Mouse (Mus musculus) liver, adult 2 months (tissue): ENCODE measurements around the gene Sdhb. TPM values are rescaled to one million over a fixed set of nuclear protein-coding genes. Genes with fewer than 3 reads are reported as not detected.

Source experiments
- DNase-seq: peaks from one replicate; pipeline ENCODE4 v3.0.0-alpha.2; 2011; ENCODE audit warnings: low read depth, low spot score; ENCODE audit errors: extremely low read depth
- H3K27ac ChIP-seq: fragments of 200-500 bp; replicated peaks from 2 replicates; pipeline ENCODE4 v1.5.1; 2012; ENCODE audit warnings: low read depth, mild to moderate bottlenecking, control low read depth, inconsistent platforms, low read length; ENCODE audit not compliant: insufficient read depth
- H3K27me3 ChIP-seq: fragments of 200-500 bp; 2 replicates; pipeline ENCODE4 v1.6.1; 2012; ENCODE audit warnings: mild to moderate bottlenecking, moderate library complexity, low read length, inconsistent platforms; ENCODE audit not compliant: control insufficient read depth, insufficient read depth
- H3K36me3 ChIP-seq: fragments of 200-500 bp; 2 replicates; pipeline ENCODE4 v1.6.1; 2012; ENCODE audit warnings: low read length, inconsistent platforms; ENCODE audit not compliant: control insufficient read depth, insufficient read depth
- H3K4me1 ChIP-seq: fragments of 200-500 bp; 2 replicates; pipeline ENCODE4 v1.6.1; 2011; ENCODE audit warnings: low read length; ENCODE audit not compliant: control insufficient read depth, insufficient read depth
- H3K4me3 ChIP-seq: fragments of 200-500 bp; 2 replicates; pipeline ENCODE4 v1.5.1; 2011; ENCODE audit warnings: low read depth, mild to moderate bottlenecking, control low read depth, low read length, moderate library complexity; ENCODE audit not compliant: insufficient read depth
- H3K79me2 ChIP-seq: fragments of 200-500 bp; 2 replicates; pipeline ENCODE4 v1.6.1; 2012; ENCODE audit warnings: inconsistent platforms, mild to moderate bottlenecking, low read length, moderate library complexity; ENCODE audit not compliant: control insufficient read depth, insufficient read depth
- H3K9ac ChIP-seq: fragments of 200-500 bp; 2 replicates; pipeline ENCODE4 v1.6.1; 2012; ENCODE audit warnings: low read depth, mild to moderate bottlenecking, control low read depth, inconsistent platforms, low read length
- CTCF ChIP-seq: fragments of 200-500 bp; IDR thresholded peaks from 2 replicates; pipeline ENCODE4 v1.5.1; 2011; ENCODE audit warnings: low read depth, low read length, control low read depth
- POLR2A ChIP-seq: fragments of 200-500 bp; IDR thresholded peaks from 2 replicates; pipeline ENCODE4 v1.6.1; 2011; ENCODE audit warnings: low read length, control low read depth; ENCODE audit not compliant: insufficient read depth; ENCODE audit errors: extremely low read depth
- WGBS: fragments of 180-500 bp; shearing (Covaris S2); methylation state at CpG from one replicate; pipeline ENCODE4 v1.1.7; 2018; 5-methylcytosine and 5-hydroxymethylcytosine counted together
- polyA plus RNA-seq: library from polyadenylated mRNA; depleted of rRNA; stranded (reverse); fragments of >200 nt; gene quantifications from 2 replicates; pipeline ENCODE4 v1.2.3, GENCODE M21; 2012
- total RNA-seq: library from RNA; depleted of rRNA; stranded (reverse); fragments of >200 nt; gene quantifications from 2 replicates; pipeline ENCODE4 v1.2.3, GENCODE M21; 2014

The Sdhb gene
- total and polyA plus RNA-seq, 2 experiments, result 347 to 532 TPM

GRCm38 (mm10) chr4:140962950-140963349 lies 1.9 kb downstream of the Sdhb start:
- H3K4me1 ChIP-seq, result peaks cover 13% of the 10 kb centered on the region
- H3K4me3 ChIP-seq, result peak overlapping the region; percentile 50
- H3K9ac ChIP-seq, result peak overlapping the region; percentile 55
- WGBS, result 10% methylated on average over 5 of the region's 5 CpGs
- TF ChIP-seq CTCF (no peak), POLR2A (no peak)
- peaks cover 26% of the 10 kb centered on the region; the same call in 1 of the 2 replicates for H3K79me2 ChIP-seq
- DNase-seq, result peak; percentile 96
- H3K27ac ChIP-seq, result peak overlapping the region; percentile 98
- H3K36me3 ChIP-seq, result peaks cover 8% of the 10 kb centered on the region; the same call in 1 of the 2 replicates
- H3K27me3 ChIP-seq, result no peaks in the 10 kb centered on the region

DNA sequence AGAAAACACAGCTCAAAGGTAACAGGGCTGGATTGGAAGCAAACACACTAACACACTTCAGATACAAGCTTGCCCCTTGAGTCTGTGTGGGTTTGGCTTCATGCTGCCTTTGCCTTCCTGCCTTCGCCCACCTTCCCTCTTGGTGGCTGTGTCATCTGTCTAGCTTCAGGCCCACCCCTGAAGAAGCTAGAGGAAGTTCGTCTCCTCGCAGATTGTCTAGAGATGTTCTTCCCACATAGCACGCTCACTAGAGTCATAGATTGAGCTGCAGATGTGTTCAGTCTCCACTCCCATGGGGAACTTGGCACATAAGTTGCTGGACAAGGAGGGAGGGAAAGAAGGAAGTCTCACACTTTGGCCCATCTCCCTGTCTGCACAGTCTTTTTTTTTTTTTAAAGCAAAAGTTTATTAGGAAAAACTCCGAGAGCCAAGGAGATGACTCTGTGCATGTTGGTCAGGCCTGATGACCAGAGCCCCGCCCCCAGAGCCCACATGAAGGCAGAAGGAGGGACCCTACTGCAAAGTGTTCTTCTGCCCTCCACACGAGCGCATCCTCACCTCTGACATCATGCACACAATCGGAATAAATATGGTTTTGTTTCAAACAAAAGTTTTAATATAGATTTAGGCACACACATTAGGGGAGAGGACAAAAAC lies 3.1 kb downstream of the Sdhb start:
- TF ChIP-seq POLR2A, result no peak
- TF ChIP-seq CTCF, result no peak
- peaks cover 13% of the 10 kb centered on the region for H3K4me1 ChIP-seq
- peak overlapping the region; percentile 5; the same call in 1 of the 2 replicates for H3K27ac ChIP-seq
- H3K36me3 ChIP-seq, result peaks cover 8% of the 10 kb centered on the region; the same call in 1 of the 2 replicates
- 77% methylated on average over 9 of the region's 9 CpGs for WGBS
- H3K79me2 ChIP-seq, result peaks cover 26% of the 10 kb centered on the region; the same call in 1 of the 2 replicates
- no peak overlapping the region for H3K9ac ChIP-seq
- DNase-seq, result peak; percentile 43
- H3K27me3 ChIP-seq, result no peaks in the 10 kb centered on the region
- no peak overlapping the region for H3K4me3 ChIP-seq

DNA sequence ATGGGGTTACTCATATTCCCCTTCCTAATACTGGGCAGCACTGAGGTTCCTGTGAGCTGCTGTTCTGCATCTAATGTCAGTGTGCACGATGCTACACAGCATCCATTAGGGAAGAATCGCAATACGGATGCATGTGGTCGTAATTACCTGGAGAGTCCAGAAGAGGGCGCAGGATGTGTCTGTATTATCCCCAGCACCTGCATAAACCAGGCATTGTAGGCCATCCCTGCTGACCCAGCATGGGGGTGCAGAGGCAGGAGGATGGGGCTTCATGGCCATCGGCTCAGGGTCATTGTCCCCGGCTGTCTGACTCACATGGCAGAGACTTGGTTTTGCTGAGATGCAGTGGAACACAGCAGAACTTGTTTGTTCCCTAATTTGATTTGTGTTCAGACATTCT lies 3.6 kb downstream of the Sdhb start:
- peaks cover 13% of the 10 kb centered on the region for H3K4me1 ChIP-seq
- WGBS, result 18% methylated on average over 7 of the region's 7 CpGs
- no peak overlapping the region for H3K9ac ChIP-seq
- H3K36me3 ChIP-seq, result peaks cover 8% of the 10 kb centered on the region; the same call in 1 of the 2 replicates
- TF ChIP-seq POLR2A (no peak), CTCF (peak; percentile 70)
- DNase-seq, result peak; percentile 56
- H3K79me2 ChIP-seq, result peaks cover 26% of the 10 kb centered on the region; the same call in 1 of the 2 replicates
- H3K4me3 ChIP-seq, result no peak overlapping the region
- no peak overlapping the region for H3K27ac ChIP-seq
- H3K27me3 ChIP-seq, result no peaks in the 10 kb centered on the region

- TF ChIP-seq POLR2A (no peak), CTCF (no peak)
- H3K27me3 ChIP-seq, result no peaks in the 10 kb centered on the region
- H3K27ac ChIP-seq, result no peak overlapping the region
- H3K36me3 ChIP-seq, result peaks cover 28% of the 10 kb centered on the region
- no peak overlapping the region for H3K9ac ChIP-seq
- peaks cover 19% of the 10 kb centered on the region; the same call in 1 of the 2 replicates for H3K79me2 ChIP-seq
- H3K4me3 ChIP-seq, result no peak overlapping the region
- no peak for DNase-seq
- 84% methylated on average over 11 of the region's 11 CpGs for WGBS
- peaks cover 9% of the 10 kb centered on the region for H3K4me1 ChIP-seq
Observed at GRCm38 (mm10) chr4:140967386-140968159, 6.6 kb downstream of the Sdhb start.

GRCm38 (mm10) chr4:140971691-140972090 lies 10.7 kb downstream of the Sdhb start:
- no peaks in the 10 kb centered on the region for H3K27me3 ChIP-seq
- no peak overlapping the region for H3K4me3 ChIP-seq
- no peak for DNase-seq
- H3K79me2 ChIP-seq, result no peaks in the 10 kb centered on the region
- no peaks in the 10 kb centered on the region for H3K4me1 ChIP-seq
- TF ChIP-seq CTCF (no peak), POLR2A (no peak)
- H3K36me3 ChIP-seq, result peaks cover 38% of the 10 kb centered on the region
- no peak overlapping the region for H3K9ac ChIP-seq
- H3K27ac ChIP-seq, result no peak overlapping the region
- WGBS, result 90% methylated on average over 13 of the region's 13 CpGs

- Histone ChIP-seq H3K9ac (no peak overlapping the region), H3K27me3 (no peaks in the 10 kb centered on the region), H3K27ac (no peak overlapping the region), H3K4me1 (no peaks in the 10 kb centered on the region), H3K79me2 (no peaks in the 10 kb centered on the region), H3K4me3 (no peak overlapping the region), H3K36me3 (peaks cover 39% of the 10 kb centered on the region)
- no peak for DNase-seq
- WGBS, result 96% methylated on average over 6 of the region's 6 CpGs
- TF ChIP-seq CTCF (no peak), POLR2A (no peak)
Observed at GRCm38 (mm10) chr4:140974408-140974807, 13.4 kb downstream of the Sdhb start.
